Mouse (Mus musculus) right cerebral cortex, postnatal 4 days (tissue): ENCODE measurements at regions not wholly inside any gene's neighbourhood (a gene's known extent, or its start where the extent isn't known, plus 50 kb on each side); places are given as distances from the start of the nearest gene placed in this dataset.
"Not testable (repeated sequence)": the region's sequence is repeated elsewhere in the genome, so short reads cannot be mapped to it uniquely, and the experiment has no call there.

Experiments used
- DNase-seq: peaks from one replicate; pipeline ENCODE4 v3.0.0-alpha.2; 2022

GRCm38 (mm10) chr2:149203896-149204295 is 186.9 kb upstream of the Gm10750 start:
- DNase-seq: no peak

- DNase-seq: no peak
Measured at GRCm38 (mm10) chr2:149195736-149196135, 178.7 kb upstream of the Gm10750 start.

- peak; percentile 8 for DNase-seq
Measured at GRCm38 (mm10) chr2:149158434-149158833, 141.4 kb upstream of the Gm10750 start.

- DNase-seq: not testable (repeated sequence)
Measured at GRCm38 (mm10) chr2:149109551-149109950, 92.5 kb upstream of the Gm10750 start.

- DNase-seq: no peak
Measured at GRCm38 (mm10) chr2:149092146-149092545, 75.1 kb upstream of the Gm10750 start.
